Mouse (Mus musculus) c-Kit-positive CD71-positive TER-119-negative erythroid progenitor cells, embryonic 14.5 days (primary cell): ENCODE data around the gene Dnajc14.

Experiments used
- DNase-seq: peaks from one replicate; pipeline ENCODE4 v3.0.0-alpha.2; 2013; ENCODE audit warnings: low read depth

Gene Dnajc14

GRCm38 (mm10) chr10:128803771-128804270 lies at the start of gene Dnajc14:
TSS of gene Dnajc14 (plus strand) at chr10:128804062.
- DNase-seq: no peak

GRCm38 (mm10) chr10:128772895-128773294 lies 31.0 kb upstream of the Dnajc14 start:
- no peak for DNase-seq

- no peak for DNase-seq
These were observed 30.2 kb upstream of the Dnajc14 start for GRCm38 (mm10) chr10:128773685-128774084.

- no peak for DNase-seq
These were observed 25.4 kb upstream of the Dnajc14 start for GRCm38 (mm10) chr10:128778441-128778840.

GRCm38 (mm10) chr10:128779011-128779795 lies 24.7 kb upstream of the Dnajc14 start:
- no peak for DNase-seq

- DNase-seq: no peak
These were observed 23.7 kb upstream of the Dnajc14 start for GRCm38 (mm10) chr10:128780200-128780599.

- no peak for DNase-seq
These were observed 13.3 kb upstream of the Dnajc14 start, which contains the start of gene Mmp19 for GRCm38 (mm10) chr10:128790398-128791124. TSS of gene Mmp19 (plus strand) at chr10:128790910.

GRCm38 (mm10) chr10:128792041-128792440 lies 11.8 kb upstream of the Dnajc14 start:
- no peak for DNase-seq

- DNase-seq: no peak
These were observed 10.6 kb upstream of the Dnajc14 start for GRCm38 (mm10) chr10:128793258-128793657.

GRCm38 (mm10) chr10:128794391-128794790 lies 9.5 kb upstream of the Dnajc14 start:
- DNase-seq: no peak

GRCm38 (mm10) chr10:128795581-128795980 lies 8.3 kb upstream of the Dnajc14 start:
- no peak for DNase-seq

- no peak for DNase-seq
These were observed 5.2 kb upstream of the Dnajc14 start for GRCm38 (mm10) chr10:128798676-128799075.

GRCm38 (mm10) chr10:128801981-128802495 lies 1.8 kb upstream of the Dnajc14 start:
- DNase-seq: no peak

- no peak for DNase-seq
These were observed 906 bp upstream of the Dnajc14 start for GRCm38 (mm10) chr10:128802956-128803355.

GRCm38 (mm10) chr10:128803361-128803760 lies 501 bp upstream of the Dnajc14 start:
- DNase-seq: no peak

GRCm38 (mm10) chr10:128804271-128805091 lies 619 bp downstream of the Dnajc14 start, which contains the start of gene Tmem198b:
TSS of gene Tmem198b (minus strand) at chr10:128804370.
- peak; percentile 34 for DNase-seq

- DNase-seq: peak; percentile 98
These were observed 1.5 kb downstream of the Dnajc14 start for GRCm38 (mm10) chr10:128805092-128806000.

GRCm38 (mm10) chr10:128806086-128806485 lies 2.2 kb downstream of the Dnajc14 start:
- no peak for DNase-seq

- DNase-seq: no peak
These were observed 3.2 kb downstream of the Dnajc14 start for GRCm38 (mm10) chr10:128807018-128807417.

- no peak for DNase-seq
These were observed 13.2 kb downstream of the Dnajc14 start, which contains the start of gene Sarnp for GRCm38 (mm10) chr10:128817033-128817432. TSS of gene Sarnp (plus strand) at chr10:128817333.

GRCm38 (mm10) chr10:128820217-128820616 lies 16.4 kb downstream of the Dnajc14 start:
- DNase-seq: no peak
